Mouse (Mus musculus) neural tube, embryonic 14.5 days (tissue): ENCODE data around the gene Hspa1a. TPM values are rescaled to one million over a fixed set of nuclear protein-coding genes. Genes with fewer than 3 reads are reported as not detected.
"Not testable (repeated sequence)": the region's sequence is repeated elsewhere in the genome, so short reads cannot be mapped to it uniquely, and the experiment has no call there.

Experiments
- ATAC-seq: fragments of 200-750 bp; cut with Nextera tagmentation; 2 replicates; pipeline ENCODE4 v1.8.0; 2017; ENCODE audit warnings: low read depth, mild to moderate bottlenecking, moderate TSS enrichment, moderate library complexity
- H3K27ac ChIP-seq: fragments of 300-500 bp; sonication (generic); 2 replicates; pipeline ENCODE4 v1.5.1; 2014; ENCODE audit warnings: low read depth, mild to moderate bottlenecking, control low read depth, low read length, moderate library complexity, mixed read lengths
- H3K27me3 ChIP-seq: fragments of 300-500 bp; sonication (generic); 2 replicates; pipeline ENCODE4 v1.6.1; 2014; ENCODE audit warnings: low read length; ENCODE audit not compliant: control insufficient read depth, insufficient read depth
- H3K36me3 ChIP-seq: fragments of 300-500 bp; sonication (generic); 2 replicates; pipeline ENCODE4 v1.6.1; 2014; ENCODE audit warnings: low read length, mixed read lengths; ENCODE audit not compliant: control insufficient read depth, insufficient read depth
- H3K4me1 ChIP-seq: fragments of 300-500 bp; sonication (generic); 2 replicates; pipeline ENCODE4 v1.6.1; 2014; ENCODE audit warnings: low read length; ENCODE audit not compliant: control insufficient read depth, insufficient read depth
- H3K4me2 ChIP-seq: fragments of 300-500 bp; sonication (generic); 2 replicates; pipeline ENCODE4 v1.6.1; 2014; ENCODE audit warnings: mild to moderate bottlenecking, low read depth, low read length, control low read depth
- H3K4me3 ChIP-seq: fragments of 300-500 bp; sonication (generic); 2 replicates; pipeline ENCODE4 v1.5.1; 2014; ENCODE audit warnings: low read depth, low read length, control low read depth, mixed read lengths
- H3K9ac ChIP-seq: fragments of 300-500 bp; sonication (generic); replicated peaks from 2 replicates; pipeline ENCODE4 v1.6.1; 2014; ENCODE audit warnings: low read depth, mild to moderate bottlenecking, control low read depth, low read length, mixed read lengths
- H3K9me3 ChIP-seq: fragments of 300-500 bp; sonication (generic); 2 replicates; pipeline ENCODE4 v1.6.1; 2016; ENCODE audit warnings: low read length; ENCODE audit not compliant: control insufficient read depth
- WGBS: fragments of 180-500 bp; shearing (Covaris S2); extraction: QIAGEN DNeasy Blood & Tissue Kit; methylation state at CpG from one replicate; pipeline ENCODE4 v1.1.7; 2014; 5-methylcytosine and 5-hydroxymethylcytosine counted together
- polyA plus RNA-seq: library from polyadenylated mRNA; unstranded; fragments of >200 nt; fragmentation: Nextera tagmentation; extraction: Ambion mirVana; gene quantifications from 2 replicates; pipeline ENCODE4 v1.2.1, GENCODE M21; 2014

The Hspa1a gene
- polyA plus RNA-seq, 1 experiment from 2014 or later, result 7.6 TPM

- Histone ChIP-seq H3K27me3 (no peaks in the 10 kb centered on the region), H3K9ac (no peak overlapping the region), H3K4me2 (no peak overlapping the region), H3K9me3 (no peaks in the 10 kb centered on the region), H3K27ac (no peak overlapping the region), H3K4me3 (no peak overlapping the region), H3K36me3 (no peaks in the 10 kb centered on the region), H3K4me1 (peaks cover 13% of the 10 kb centered on the region; the same call in 1 of the 2 replicates)
- WGBS, result 90% methylated on average over 27 of the region's 27 CpGs
- no peak for ATAC-seq
These were observed 6.3 kb upstream of the Hspa1a start for GRCm38 (mm10) chr17:34978239-34978638.

GRCm38 (mm10) chr17:34977000-34977399 is 5.0 kb upstream of the Hspa1a start:
- no peaks in the 10 kb centered on the region for H3K27me3 ChIP-seq
- ATAC-seq, result no peak
- H3K9me3 ChIP-seq, result no peaks in the 10 kb centered on the region
- H3K36me3 ChIP-seq, result no peaks in the 10 kb centered on the region
- H3K4me1 ChIP-seq, result peaks cover 11% of the 10 kb centered on the region; the same call in 1 of the 2 replicates
- H3K4me3 ChIP-seq, result no peak overlapping the region
- H3K4me2 ChIP-seq, result no peak overlapping the region
- WGBS, result 97% methylated on average over 20 of the region's 20 CpGs
- H3K27ac ChIP-seq, result no peak overlapping the region
- no peak overlapping the region for H3K9ac ChIP-seq

- no peak for ATAC-seq
- Histone ChIP-seq H3K27me3 (no peaks in the 10 kb centered on the region), H3K4me2 (no peak overlapping the region), H3K9ac (no peak overlapping the region), H3K4me1 (peaks cover 6% of the 10 kb centered on the region; the same call in 1 of the 2 replicates), H3K27ac (no peak overlapping the region), H3K4me3 (no peak overlapping the region), H3K36me3 (no peaks in the 10 kb centered on the region), H3K9me3 (no peaks in the 10 kb centered on the region)
- WGBS, result 84% methylated on average over 3 of the region's 3 CpGs
These were observed 3.9 kb upstream of the Hspa1a start for GRCm38 (mm10) chr17:34975581-34976492.

DNA sequence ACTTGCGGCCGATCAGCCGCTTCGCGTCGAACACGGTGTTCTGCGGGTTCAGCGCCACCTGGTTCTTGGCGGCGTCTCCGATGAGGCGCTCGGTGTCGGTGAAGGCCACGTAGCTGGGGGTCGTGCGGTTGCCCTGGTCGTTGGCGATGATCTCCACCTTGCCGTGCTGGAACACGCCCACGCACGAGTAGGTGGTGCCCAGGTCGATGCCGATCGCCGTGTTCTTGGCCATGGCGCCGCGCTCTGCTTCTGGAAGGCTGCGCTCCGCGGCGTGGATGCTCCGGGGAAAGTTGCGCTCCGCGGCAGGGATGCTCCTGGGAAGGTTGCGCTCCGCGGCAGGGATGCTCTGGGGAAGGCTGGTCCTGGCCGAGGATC is 275 bp downstream of the Hspa1a start:
- peaks cover 12% of the 10 kb centered on the region for H3K27me3 ChIP-seq
- not testable (repeated sequence) for H3K27ac ChIP-seq, H3K4me1 ChIP-seq, H3K36me3 ChIP-seq, H3K9me3 ChIP-seq, H3K9ac ChIP-seq
- H3K4me2 ChIP-seq, result peak overlapping the region; percentile 73
- ATAC-seq, result peak; percentile 62
- WGBS, result under 1% methylated on average over 18 of the region's 43 CpGs
- H3K4me3 ChIP-seq, result peak overlapping the region; percentile 35; the same call in 1 of the 2 replicates

GRCm38 (mm10) chr17:34970850-34971249 is 1.1 kb downstream of the Hspa1a start:
- H3K36me3 ChIP-seq, H3K9ac ChIP-seq, H3K9me3 ChIP-seq, H3K4me3 ChIP-seq, H3K4me1 ChIP-seq, H3K27ac ChIP-seq, H3K4me2 ChIP-seq, ATAC-seq: not testable (repeated sequence)
- WGBS, result 34% methylated on average over 18 of the region's 37 CpGs
- peaks cover 12% of the 10 kb centered on the region for H3K27me3 ChIP-seq

- H3K27me3 ChIP-seq, result peaks cover 12% of the 10 kb centered on the region
- H3K36me3 ChIP-seq, H3K27ac ChIP-seq, H3K9ac ChIP-seq, H3K9me3 ChIP-seq, H3K4me3 ChIP-seq, H3K4me2 ChIP-seq, H3K4me1 ChIP-seq, ATAC-seq: not testable (repeated sequence)
- WGBS, result 72% methylated on average over 6 of the region's 11 CpGs
These were observed 2.1 kb downstream of the Hspa1a start, which contains the start of gene Gm20481 for GRCm38 (mm10) chr17:34969822-34970221. Gene Gm20481 (plus strand): TSS chr17:34969912.

- Histone ChIP-seq H3K27me3 (peaks cover 12% of the 10 kb centered on the region), H3K36me3 (no peaks in the 10 kb centered on the region), H3K4me3 (no peak overlapping the region), H3K27ac (no peak overlapping the region), H3K4me2 (no peak overlapping the region), H3K9ac (no peak overlapping the region), H3K4me1 (no peaks in the 10 kb centered on the region), H3K9me3 (no peaks in the 10 kb centered on the region)
- ATAC-seq, result no peak
- 73% methylated on average over 5 of the region's 5 CpGs for WGBS
These were observed 6.3 kb downstream of the Hspa1a start for GRCm38 (mm10) chr17:34965627-34966026.

- H3K27ac ChIP-seq, result no peak overlapping the region
- no peak overlapping the region for H3K4me3 ChIP-seq
- H3K4me2 ChIP-seq, result no peak overlapping the region
- H3K4me1 ChIP-seq, result no peaks in the 10 kb centered on the region
- peaks cover 12% of the 10 kb centered on the region for H3K27me3 ChIP-seq
- ATAC-seq, result no peak
- no peaks in the 10 kb centered on the region for H3K9me3 ChIP-seq
- 24% methylated on average over 1 of the region's 1 CpGs for WGBS
- no peak overlapping the region for H3K9ac ChIP-seq
- H3K36me3 ChIP-seq, result no peaks in the 10 kb centered on the region
These were observed 7.3 kb downstream of the Hspa1a start for GRCm38 (mm10) chr17:34964640-34965049.

DNA sequence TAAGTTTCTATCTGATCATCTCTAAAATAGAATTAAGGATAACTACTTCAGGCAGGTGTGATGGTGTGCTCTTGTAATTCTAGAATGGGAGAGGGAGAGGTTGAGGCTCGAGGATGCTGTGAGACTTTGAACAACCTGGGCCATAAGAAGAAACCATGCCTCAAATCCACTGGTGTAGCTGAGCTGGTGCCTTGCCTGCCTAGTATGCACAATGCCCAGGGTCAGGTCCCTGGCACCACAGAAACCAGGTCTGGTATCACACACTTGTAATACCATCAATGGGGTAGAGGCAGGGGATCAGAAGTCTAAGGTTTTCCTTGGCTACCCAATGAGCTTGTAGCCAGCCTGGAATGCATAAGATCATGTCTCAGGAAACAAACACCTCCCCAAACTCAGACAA is 9.1 kb downstream of the Hspa1a start:
- H3K9me3 ChIP-seq, result no peaks in the 10 kb centered on the region
- ATAC-seq, result no peak
- H3K4me1 ChIP-seq, result no peaks in the 10 kb centered on the region
- no peak overlapping the region for H3K27ac ChIP-seq
- WGBS, result 63% methylated on average over 1 of the region's 1 CpGs
- no peak overlapping the region for H3K4me3 ChIP-seq
- no peak overlapping the region for H3K4me2 ChIP-seq
- 0 out of 2 replicates have a peak, but pooled peaks cover 3% of the 10 kb centered on the region for H3K27me3 ChIP-seq
- 0 out of 2 replicates have a peak overlapping the region, but pooled peaks have one; percentile 16 for H3K9ac ChIP-seq
- no peaks in the 10 kb centered on the region for H3K36me3 ChIP-seq
